Mouse (Mus musculus) neural tube, embryonic 13.5 days (tissue): ENCODE measurements around the gene Sycn. TPM values are rescaled to one million over a fixed set of nuclear protein-coding genes. Genes with fewer than 3 reads are reported as not detected.

Experiments used
- ATAC-seq: fragments of 200-750 bp; cut with Nextera tagmentation; 2 replicates; pipeline ENCODE4 v1.8.0; 2017; ENCODE audit warnings: low read depth, mild to moderate bottlenecking, moderate TSS enrichment, moderate library complexity
- H3K27ac ChIP-seq: fragments of 300-500 bp; sonication (generic); replicated peaks from 2 replicates; pipeline ENCODE4 v1.5.1; 2015; ENCODE audit warnings: moderate library complexity, mild to moderate bottlenecking, inconsistent platforms
- H3K27me3 ChIP-seq: fragments of 300-500 bp; sonication (generic); 2 replicates; pipeline ENCODE4 v1.6.1; 2015; ENCODE audit warnings: mild to moderate bottlenecking, inconsistent platforms
- H3K36me3 ChIP-seq: fragments of 300-500 bp; sonication (generic); 2 replicates; pipeline ENCODE4 v1.6.1; 2015; ENCODE audit warnings: mild to moderate bottlenecking, inconsistent platforms
- H3K4me1 ChIP-seq: fragments of 300-500 bp; sonication (generic); replicated peaks from 2 replicates; pipeline ENCODE4 v1.6.1; 2015; ENCODE audit warnings: inconsistent platforms
- H3K4me2 ChIP-seq: fragments of 300-500 bp; sonication (generic); 2 replicates; pipeline ENCODE4 v1.6.1; 2015; ENCODE audit warnings: inconsistent platforms, mild to moderate bottlenecking, moderate library complexity
- H3K4me3 ChIP-seq: fragments of 300-500 bp; sonication (generic); 2 replicates; pipeline ENCODE4 v1.5.1; 2015; ENCODE audit warnings: mild to moderate bottlenecking, inconsistent platforms
- H3K9ac ChIP-seq: fragments of 300-500 bp; sonication (generic); 2 replicates; pipeline ENCODE4 v1.6.1; 2015; ENCODE audit warnings: moderate library complexity, mild to moderate bottlenecking, inconsistent platforms
- H3K9me3 ChIP-seq: fragments of 300-500 bp; sonication (generic); 2 replicates; pipeline ENCODE4 v1.6.1; 2016; ENCODE audit warnings: inconsistent platforms
- WGBS: fragments of 180-500 bp; shearing (Covaris S2); methylation state at CpG from one replicate; pipeline ENCODE4 v1.1.7; 2015; 5-methylcytosine and 5-hydroxymethylcytosine counted together
- polyA plus RNA-seq: library from polyadenylated mRNA; unstranded; fragments of >200 nt; fragmentation: Nextera tagmentation; extraction: Ambion mirVana; gene quantifications from 2 replicates; pipeline ENCODE4 v1.2.1, GENCODE M21; 2015

Gene Sycn
- polyA plus RNA-seq, 1 experiment from 2014 or later: not detected

GRCm38 (mm10) chr7:28577826-28578542 is 37.3 kb downstream of the Sycn start:
- no peaks in the 10 kb centered on the region for H3K9me3 ChIP-seq
- H3K4me3 ChIP-seq: no peak overlapping the region
- H3K27me3 ChIP-seq: no peaks in the 10 kb centered on the region
- WGBS: 91% methylated on average over 9 of the region's 9 CpGs
- no peak overlapping the region for H3K9ac ChIP-seq
- no peaks in the 10 kb centered on the region for H3K36me3 ChIP-seq
- no peak for ATAC-seq
- H3K4me1 ChIP-seq: peaks cover 50% of the 10 kb centered on the region
- no peak overlapping the region for H3K27ac ChIP-seq
- H3K4me2 ChIP-seq: no peak overlapping the region

GRCm38 (mm10) chr7:28578543-28579053 is 37.9 kb downstream of the Sycn start:
- Histone ChIP-seq H3K9me3 (no peaks in the 10 kb centered on the region), H3K4me1 (peaks cover 56% of the 10 kb centered on the region), H3K36me3 (no peaks in the 10 kb centered on the region), H3K27ac (no peak overlapping the region), H3K9ac (no peak overlapping the region), H3K4me3 (no peak overlapping the region), H3K4me2 (no peak overlapping the region), H3K27me3 (no peaks in the 10 kb centered on the region)
- ATAC-seq: no peak
- 87% methylated on average over 5 of the region's 5 CpGs for WGBS

GRCm38 (mm10) chr7:28579826-28580225 is 39.1 kb downstream of the Sycn start:
- no peaks in the 10 kb centered on the region for H3K27me3 ChIP-seq
- H3K27ac ChIP-seq: no peak overlapping the region
- no peak for ATAC-seq
- no peak overlapping the region for H3K4me2 ChIP-seq
- 0 out of 2 replicates have a peak overlapping the region, but pooled peaks have one; percentile 41 for H3K9ac ChIP-seq
- H3K9me3 ChIP-seq: no peaks in the 10 kb centered on the region
- H3K4me1 ChIP-seq: peaks cover 68% of the 10 kb centered on the region
- no peak overlapping the region for H3K4me3 ChIP-seq
- WGBS: 77% methylated on average over 5 of the region's 5 CpGs
- H3K36me3 ChIP-seq: no peaks in the 10 kb centered on the region

- H3K27ac ChIP-seq: no peak overlapping the region
- no peak for ATAC-seq
- H3K4me2 ChIP-seq: no peak overlapping the region
- H3K27me3 ChIP-seq: no peaks in the 10 kb centered on the region
- H3K4me1 ChIP-seq: peaks cover 77% of the 10 kb centered on the region
- no peak overlapping the region for H3K9ac ChIP-seq
- H3K9me3 ChIP-seq: no peaks in the 10 kb centered on the region
- H3K4me3 ChIP-seq: no peak overlapping the region
- WGBS: 86% methylated on average over 4 of the region's 4 CpGs
- no peaks in the 10 kb centered on the region for H3K36me3 ChIP-seq
Observed at GRCm38 (mm10) chr7:28581721-28582120, 41.0 kb downstream of the Sycn start.

GRCm38 (mm10) chr7:28582841-28583240 is 42.2 kb downstream of the Sycn start:
- H3K9me3 ChIP-seq: no peaks in the 10 kb centered on the region
- H3K36me3 ChIP-seq: no peaks in the 10 kb centered on the region
- WGBS: 63% methylated on average over 11 of the region's 11 CpGs
- H3K4me2 ChIP-seq: no peak overlapping the region
- no peaks in the 10 kb centered on the region for H3K27me3 ChIP-seq
- no peak for ATAC-seq
- peak overlapping the region; percentile 65 for H3K27ac ChIP-seq
- no peak overlapping the region for H3K4me3 ChIP-seq
- no peak overlapping the region for H3K9ac ChIP-seq
- H3K4me1 ChIP-seq: peaks cover 77% of the 10 kb centered on the region

- Histone ChIP-seq H3K4me2 (no peak overlapping the region), H3K9me3 (no peaks in the 10 kb centered on the region), H3K4me1 (peaks cover 82% of the 10 kb centered on the region), H3K27me3 (no peaks in the 10 kb centered on the region), H3K4me3 (no peak overlapping the region), H3K36me3 (no peaks in the 10 kb centered on the region), H3K9ac (no peak overlapping the region), H3K27ac (0 out of 2 replicates have a peak overlapping the region, but pooled peaks have one; percentile 65)
- WGBS: 81% methylated on average over 8 of the region's 8 CpGs
- ATAC-seq: no peak
Observed at GRCm38 (mm10) chr7:28583570-28584344, 43.1 kb downstream of the Sycn start.

- H3K9ac ChIP-seq: 0 out of 2 replicates have a peak overlapping the region, but pooled peaks have one; percentile 17
- no peak overlapping the region for H3K4me2 ChIP-seq
- 74% methylated on average over 4 of the region's 4 CpGs for WGBS
Observed at GRCm38 (mm10) chr7:28584468-28584867, 43.8 kb downstream of the Sycn start.

GRCm38 (mm10) chr7:28585001-28585400 is 44.3 kb downstream of the Sycn start:
- no peak for ATAC-seq
- Histone ChIP-seq H3K9ac (0 out of 2 replicates have a peak overlapping the region, but pooled peaks have one; percentile 17), H3K27me3 (no peaks in the 10 kb centered on the region), H3K4me1 (peaks cover 77% of the 10 kb centered on the region), H3K36me3 (no peaks in the 10 kb centered on the region), H3K9me3 (no peaks in the 10 kb centered on the region), H3K4me2 (no peak overlapping the region), H3K27ac (no peak overlapping the region), H3K4me3 (no peak overlapping the region)
- 76% methylated on average over 6 of the region's 6 CpGs for WGBS

More at GRCm38 (mm10) chr7:28584468-28584867, 43.8 kb downstream of the Sycn start:
- Histone ChIP-seq H3K4me1 (peaks cover 82% of the 10 kb centered on the region), H3K9me3 (no peaks in the 10 kb centered on the region), H3K27me3 (no peaks in the 10 kb centered on the region), H3K36me3 (no peaks in the 10 kb centered on the region), H3K4me3 (no peak overlapping the region), H3K27ac (no peak overlapping the region)
- ATAC-seq: no peak

- no peaks in the 10 kb centered on the region for H3K27me3 ChIP-seq
- no peaks in the 10 kb centered on the region for H3K36me3 ChIP-seq
- no peak overlapping the region for H3K4me2 ChIP-seq
- peak overlapping the region; percentile 67 for H3K27ac ChIP-seq
- peak; percentile 40; the same call in 1 of the 2 replicates for ATAC-seq
- H3K9ac ChIP-seq: peak overlapping the region; percentile 12; the same call in 1 of the 2 replicates
- WGBS: 44% methylated on average over 6 of the region's 6 CpGs
- H3K4me1 ChIP-seq: peaks cover 67% of the 10 kb centered on the region
- H3K4me3 ChIP-seq: no peak overlapping the region
- H3K9me3 ChIP-seq: no peaks in the 10 kb centered on the region
Observed at GRCm38 (mm10) chr7:28586663-28587411, 46.2 kb downstream of the Sycn start.

GRCm38 (mm10) chr7:28587644-28588043 is 47.0 kb downstream of the Sycn start:
- Histone ChIP-seq H3K27me3 (no peaks in the 10 kb centered on the region), H3K27ac (peak overlapping the region; percentile 67), H3K9ac (peak overlapping the region; percentile 12; the same call in 1 of the 2 replicates), H3K36me3 (no peaks in the 10 kb centered on the region), H3K4me3 (no peak overlapping the region), H3K4me1 (peaks cover 68% of the 10 kb centered on the region), H3K9me3 (no peaks in the 10 kb centered on the region), H3K4me2 (no peak overlapping the region)
- no peak for ATAC-seq
